Mouse (Mus musculus) heart, embryonic 12.5 days (tissue): Measurements from ENCODE around the gene BC049715. TPM values are rescaled to one million over a fixed set of nuclear protein-coding genes. Genes with fewer than 3 reads are reported as not detected.

Source experiments
- ATAC-seq: fragments of 200-750 bp; cut with Nextera tagmentation; 2 replicates; pipeline ENCODE4 v1.8.0; 2017; ENCODE audit warnings: moderate TSS enrichment, moderate library complexity; ENCODE audit not compliant: insufficient number of reproducible peaks, low FRiP score
- H3K27ac ChIP-seq: fragments of 300-500 bp; sonication (generic); 2 replicates; pipeline ENCODE4 v1.5.1; 2016; ENCODE audit warnings: mild to moderate bottlenecking, moderate library complexity; ENCODE audit not compliant: poor library complexity, severe bottlenecking
- H3K27me3 ChIP-seq: fragments of 300-500 bp; sonication (generic); replicated peaks from 2 replicates; pipeline ENCODE4 v1.6.1; 2016; ENCODE audit warnings: mild to moderate bottlenecking, moderate library complexity
- H3K36me3 ChIP-seq: fragments of 300-500 bp; sonication (generic); 2 replicates; pipeline ENCODE4 v1.6.1; 2016; ENCODE audit warnings: mild to moderate bottlenecking, moderate library complexity
- H3K4me1 ChIP-seq: fragments of 300-500 bp; sonication (generic); replicated peaks from 2 replicates; pipeline ENCODE4 v1.6.1; 2016; ENCODE audit warnings: mild to moderate bottlenecking
- H3K4me2 ChIP-seq: fragments of 300-500 bp; sonication (generic); 2 replicates; pipeline ENCODE4 v1.6.1; 2016; ENCODE audit warnings: mild to moderate bottlenecking, moderate library complexity
- H3K4me3 ChIP-seq: fragments of 300-500 bp; sonication (generic); 2 replicates; pipeline ENCODE4 v1.5.1; 2016; ENCODE audit warnings: mild to moderate bottlenecking
- H3K9ac ChIP-seq: fragments of 300-500 bp; sonication (generic); 2 replicates; pipeline ENCODE4 v1.6.1; 2016; ENCODE audit warnings: mild to moderate bottlenecking, moderate library complexity
- H3K9me3 ChIP-seq: fragments of 300-500 bp; sonication (generic); replicated peaks from 2 replicates; pipeline ENCODE4 v1.6.1; 2016; ENCODE audit warnings: mild to moderate bottlenecking, moderate library complexity
- WGBS: fragments of 180-500 bp; shearing (Covaris S2); methylation state at CpG from one replicate; pipeline ENCODE4 v1.1.7; 2016; 5-methylcytosine and 5-hydroxymethylcytosine counted together
- polyA plus RNA-seq: library from polyadenylated mRNA; unstranded; fragments of >200 nt; fragmentation: Nextera tagmentation; extraction: Ambion mirVana; gene quantifications from 2 replicates; pipeline ENCODE4 v1.2.1, GENCODE M21; 2016

The BC049715 gene
- polyA plus RNA-seq, 1 experiment from 2014 or later = 1.5 TPM

GRCm38 (mm10) chr6:136800710-136801109, 26.7 kb upstream of the BC049715 start:
- no peak overlapping the region for H3K9ac ChIP-seq
- H3K4me3 ChIP-seq = no peak overlapping the region
- no peaks in the 10 kb centered on the region for H3K27me3 ChIP-seq
- no peak overlapping the region for H3K27ac ChIP-seq
- H3K4me1 ChIP-seq = peaks cover 13% of the 10 kb centered on the region
- H3K9me3 ChIP-seq = no peaks in the 10 kb centered on the region
- H3K4me2 ChIP-seq = no peak overlapping the region
- H3K36me3 ChIP-seq = no peaks in the 10 kb centered on the region
- 89% methylated on average over 8 of the region's 8 CpGs for WGBS
- ATAC-seq = no peak

GRCm38 (mm10) chr6:136801274-136801673, 26.2 kb upstream of the BC049715 start:
- Histone ChIP-seq H3K27me3 (no peaks in the 10 kb centered on the region), H3K36me3 (no peaks in the 10 kb centered on the region), H3K9me3 (no peaks in the 10 kb centered on the region), H3K9ac (no peak overlapping the region), H3K4me1 (peaks cover 13% of the 10 kb centered on the region), H3K4me2 (no peak overlapping the region), H3K4me3 (no peak overlapping the region), H3K27ac (no peak overlapping the region)
- ATAC-seq = no peak
- 75% methylated on average over 6 of the region's 6 CpGs for WGBS

GRCm38 (mm10) chr6:136803093-136803738, 24.2 kb upstream of the BC049715 start:
- H3K4me3 ChIP-seq = peak overlapping the region; percentile 69
- no peaks in the 10 kb centered on the region for H3K9me3 ChIP-seq
- no peaks in the 10 kb centered on the region for H3K36me3 ChIP-seq
- H3K9ac ChIP-seq = peak overlapping the region; percentile 96
- H3K4me1 ChIP-seq = peaks cover 17% of the 10 kb centered on the region
- H3K27me3 ChIP-seq = no peaks in the 10 kb centered on the region
- H3K4me2 ChIP-seq = peak overlapping the region; percentile 89
- H3K27ac ChIP-seq = peak overlapping the region; percentile 100
- 9% methylated on average over 12 of the region's 12 CpGs for WGBS
- no peak for ATAC-seq

GRCm38 (mm10) chr6:136803739-136804633, 23.4 kb upstream of the BC049715 start, which contains the start of gene Hist4h4:
Hist4h4 (minus strand) TSS chr6:136804415.
- peak within 1 kb of the TSS; percentile 96 for H3K9ac ChIP-seq
- under 1% methylated on average over 50 of the region's 50 CpGs for WGBS
- H3K27ac ChIP-seq = peak within 1 kb of the TSS; percentile 100
- H3K4me3 ChIP-seq = peak within 1 kb of the TSS; percentile 69
- H3K4me2 ChIP-seq = peak within 1 kb of the TSS; percentile 89
- H3K36me3 ChIP-seq = no peaks in the 10 kb centered on the region
- H3K9me3 ChIP-seq = no peaks in the 10 kb centered on the region
- peaks cover 22% of the 10 kb centered on the region for H3K4me1 ChIP-seq
- peak; percentile 80 for ATAC-seq
- no peaks in the 10 kb centered on the region for H3K27me3 ChIP-seq

GRCm38 (mm10) chr6:136804705-136805408, 22.6 kb upstream of the BC049715 start:
- Histone ChIP-seq H3K36me3 (no peaks in the 10 kb centered on the region), H3K9me3 (no peaks in the 10 kb centered on the region), H3K4me3 (peak overlapping the region; percentile 69), H3K4me1 (peaks cover 30% of the 10 kb centered on the region), H3K27me3 (no peaks in the 10 kb centered on the region), H3K4me2 (peak overlapping the region; percentile 48), H3K9ac (no peak overlapping the region), H3K27ac (peak overlapping the region; percentile 100)
- no peak for ATAC-seq
- WGBS = 32% methylated on average over 9 of the region's 9 CpGs

- Histone ChIP-seq H3K36me3 (peaks cover 4% of the 10 kb centered on the region; the same call in 1 of the 2 replicates), H3K4me1 (peaks cover 34% of the 10 kb centered on the region), H3K4me2 (no peak overlapping the region), H3K27ac (no peak overlapping the region), H3K9ac (no peak overlapping the region), H3K27me3 (no peaks in the 10 kb centered on the region), H3K4me3 (no peak overlapping the region), H3K9me3 (no peaks in the 10 kb centered on the region)
- ATAC-seq = no peak
- 97% methylated on average over 1 of the region's 1 CpGs for WGBS
Observed at GRCm38 (mm10) chr6:136805409-136805775, 22.0 kb upstream of the BC049715 start.

- Histone ChIP-seq H3K4me2 (peak overlapping the region; percentile 91), H3K36me3 (peaks cover 5% of the 10 kb centered on the region; the same call in 1 of the 2 replicates), H3K4me3 (0 out of 2 replicates have a peak overlapping the region, but pooled peaks have one; percentile 71), H3K27ac (no peak overlapping the region), H3K9ac (0 out of 2 replicates have a peak overlapping the region, but pooled peaks have one; percentile 44), H3K4me1 (peaks cover 34% of the 10 kb centered on the region), H3K9me3 (no peaks in the 10 kb centered on the region), H3K27me3 (no peaks in the 10 kb centered on the region)
- ATAC-seq = no peak
- WGBS = 71% methylated on average over 5 of the region's 5 CpGs
Observed at GRCm38 (mm10) chr6:136806819-136807218, 20.6 kb upstream of the BC049715 start.

GRCm38 (mm10) chr6:136807395-136808013, 19.9 kb upstream of the BC049715 start:
- 19% methylated on average over 18 of the region's 18 CpGs for WGBS
- no peak for ATAC-seq

GRCm38 (mm10) chr6:136808014-136808417, 19.4 kb upstream of the BC049715 start, which contains the start of gene H2afj:
H2afj (plus strand) TSS chr6:136808244.
- ATAC-seq = peak; percentile 90
- peak within 1 kb of the TSS; percentile 80 for H3K9ac ChIP-seq
- peaks cover 31% of the 10 kb centered on the region for H3K4me1 ChIP-seq
- no peaks in the 10 kb centered on the region for H3K27me3 ChIP-seq
- H3K4me3 ChIP-seq = peak within 1 kb of the TSS; percentile 71
- peak within 1 kb of the TSS; percentile 91 for H3K4me2 ChIP-seq
- peak within 1 kb of the TSS; percentile 76 for H3K27ac ChIP-seq
- WGBS = under 1% methylated on average over 34 of the region's 34 CpGs
- peaks cover 13% of the 10 kb centered on the region for H3K36me3 ChIP-seq
- no peaks in the 10 kb centered on the region for H3K9me3 ChIP-seq

More at GRCm38 (mm10) chr6:136807395-136808013, 19.9 kb upstream of the BC049715 start:
- Histone ChIP-seq H3K9ac (peak overlapping the region; percentile 44), H3K36me3 (peaks cover 11% of the 10 kb centered on the region), H3K4me2 (peak overlapping the region; percentile 91), H3K4me1 (peaks cover 34% of the 10 kb centered on the region), H3K27ac (peak overlapping the region; percentile 76), H3K4me3 (peak overlapping the region; percentile 71), H3K27me3 (no peaks in the 10 kb centered on the region), H3K9me3 (no peaks in the 10 kb centered on the region)

- H3K27ac ChIP-seq = no peak overlapping the region; the same call in 1 of the 2 replicates
Observed at GRCm38 (mm10) chr6:136808631-136809046, 18.8 kb upstream of the BC049715 start.

More at GRCm38 (mm10) chr6:136808631-136809046, 18.8 kb upstream of the BC049715 start:
- Histone ChIP-seq H3K4me1 (peaks cover 26% of the 10 kb centered on the region), H3K9ac (peak overlapping the region; percentile 80), H3K36me3 (peaks cover 17% of the 10 kb centered on the region), H3K4me2 (peak overlapping the region; percentile 91), H3K9me3 (no peaks in the 10 kb centered on the region), H3K27me3 (no peaks in the 10 kb centered on the region), H3K4me3 (peak overlapping the region; percentile 71)
- WGBS = under 1% methylated on average over 28 of the region's 28 CpGs
- ATAC-seq = peak; percentile 8; the same call in 1 of the 2 replicates
